Mouse (Mus musculus) bone marrow, adult 2 months (tissue): ENCODE measurements at regions not wholly inside any gene's neighbourhood (a gene's known extent, or its start where the extent isn't known, plus 50 kb on each side); places are given as distances from the start of the nearest gene placed in this dataset.

Source experiments
- H3K27ac ChIP-seq: fragments of 200-500 bp; 2 replicates; pipeline ENCODE4 v1.5.1; 2012; ENCODE audit warnings: low read depth, mild to moderate bottlenecking, control low read depth, inconsistent platforms, low read length; ENCODE audit not compliant: control insufficient read depth, poor library complexity, insufficient read depth
- H3K4me1 ChIP-seq: fragments of 200-500 bp; 2 replicates; pipeline ENCODE4 v1.6.1; 2011; ENCODE audit warnings: low read length; ENCODE audit not compliant: control insufficient read depth, insufficient read depth
- H3K4me3 ChIP-seq: fragments of 200-500 bp; replicated peaks from 2 replicates; pipeline ENCODE3; 2011; ENCODE audit warnings: mild to moderate bottlenecking, low read depth, low read length, control low read depth; ENCODE audit not compliant: control insufficient read depth
- CTCF ChIP-seq: fragments of 200-500 bp; IDR thresholded peaks from 2 replicates; pipeline ENCODE4 v1.5.1; 2011; ENCODE audit warnings: low read length, control low read depth; ENCODE audit not compliant: control insufficient read depth, insufficient read depth
- POLR2A ChIP-seq: fragments of 200-500 bp; IDR thresholded peaks from 2 replicates; pipeline ENCODE4 v1.6.1; 2011; ENCODE audit warnings: low read depth, mild to moderate bottlenecking, control low read depth, low read length, borderline replicate concordance; ENCODE audit not compliant: control insufficient read depth
- WGBS: fragments of 180-500 bp; shearing (Covaris S2); methylation state at CpG from one replicate; pipeline ENCODE4 v1.1.7; 2018; 5-methylcytosine and 5-hydroxymethylcytosine counted together

- WGBS: 84% methylated on average over 10 of the region's 10 CpGs
- no peak overlapping the region for H3K4me3 ChIP-seq
- no peak overlapping the region for H3K27ac ChIP-seq
- H3K4me1 ChIP-seq: no peaks in the 10 kb centered on the region
- TF ChIP-seq POLR2A (no peak), CTCF (no peak)
These were observed 189.9 kb downstream of the Plk2 start for GRCm38 (mm10) chr13:110584765-110585164.

- H3K4me1 ChIP-seq: no peaks in the 10 kb centered on the region
- H3K27ac ChIP-seq: no peak overlapping the region
- TF ChIP-seq CTCF (no peak), POLR2A (no peak)
- H3K4me3 ChIP-seq: no peak overlapping the region
- WGBS: 83% methylated on average over 3 of the region's 3 CpGs
These were observed 199.8 kb downstream of the Plk2 start for GRCm38 (mm10) chr13:110594630-110595029.

GRCm38 (mm10) chr13:110599666-110600065, 204.8 kb downstream of the Plk2 start:
- H3K27ac ChIP-seq: no peak overlapping the region
- no peak overlapping the region for H3K4me3 ChIP-seq
- TF ChIP-seq CTCF (no peak), POLR2A (no peak)
- no peaks in the 10 kb centered on the region; the same call in 1 of the 2 replicates for H3K4me1 ChIP-seq
- 79% methylated on average over 3 of the region's 3 CpGs for WGBS

GRCm38 (mm10) chr13:110600377-110600776, 205.5 kb downstream of the Plk2 start:
- TF ChIP-seq CTCF (no peak), POLR2A (no peak)
- 85% methylated on average over 9 of the region's 9 CpGs for WGBS
- H3K27ac ChIP-seq: no peak overlapping the region
- H3K4me3 ChIP-seq: no peak overlapping the region
- H3K4me1 ChIP-seq: no peaks in the 10 kb centered on the region; the same call in 1 of the 2 replicates

- Histone ChIP-seq H3K27ac (no peak overlapping the region), H3K4me3 (no peak overlapping the region), H3K4me1 (no peaks in the 10 kb centered on the region; the same call in 1 of the 2 replicates)
- no peak for TF ChIP-seq CTCF
- no peak for TF ChIP-seq POLR2A
- WGBS: 78% methylated on average over 5 of the region's 5 CpGs
These were observed 206.5 kb downstream of the Plk2 start for GRCm38 (mm10) chr13:110601352-110601751.

- H3K27ac ChIP-seq: no peak overlapping the region
These were observed 207.0 kb downstream of the Plk2 start for GRCm38 (mm10) chr13:110601840-110602239.

GRCm38 (mm10) chr13:110602894-110603293, 208.0 kb downstream of the Plk2 start:
- 63% methylated on average over 1 of the region's 1 CpGs for WGBS
- H3K4me1 ChIP-seq: no peaks in the 10 kb centered on the region; the same call in 1 of the 2 replicates
- H3K27ac ChIP-seq: no peak overlapping the region
- TF ChIP-seq CTCF (no peak), POLR2A (no peak)
- no peak overlapping the region for H3K4me3 ChIP-seq

More at GRCm38 (mm10) chr13:110601840-110602239, 207.0 kb downstream of the Plk2 start:
- TF ChIP-seq CTCF (no peak), POLR2A (no peak)
- WGBS: 43% methylated on average over 6 of the region's 6 CpGs
- no peak overlapping the region for H3K4me3 ChIP-seq
- H3K4me1 ChIP-seq: no peaks in the 10 kb centered on the region; the same call in 1 of the 2 replicates

- Histone ChIP-seq H3K4me1 (no peaks in the 10 kb centered on the region), H3K27ac (no peak overlapping the region), H3K4me3 (no peak overlapping the region)
- 75% methylated on average over 6 of the region's 6 CpGs for WGBS
- TF ChIP-seq CTCF: no peak
- no peak for TF ChIP-seq POLR2A
These were observed 224.2 kb downstream of the Plk2 start for GRCm38 (mm10) chr13:110619010-110619409.

- TF ChIP-seq POLR2A: no peak
- no peak for TF ChIP-seq CTCF
- H3K4me3 ChIP-seq: no peak overlapping the region
- 80% methylated on average over 6 of the region's 6 CpGs for whole genome bisulfite sequencing
- H3K27ac ChIP-seq: no peak overlapping the region
- H3K4me1 ChIP-seq: no peaks in the 10 kb centered on the region
These were observed 232.3 kb downstream of the Plk2 start for GRCm38 (mm10) chr13:110627136-110627535.
